Mouse (Mus musculus) kidney, postnatal 10 days (tissue): ENCODE measurements around the gene Rptor.

Experiments
- DNase-seq: peaks from one replicate; pipeline ENCODE4 v3.0.0; 2021; ENCODE audit warnings: mixed read lengths

Rptor gene

DNA sequence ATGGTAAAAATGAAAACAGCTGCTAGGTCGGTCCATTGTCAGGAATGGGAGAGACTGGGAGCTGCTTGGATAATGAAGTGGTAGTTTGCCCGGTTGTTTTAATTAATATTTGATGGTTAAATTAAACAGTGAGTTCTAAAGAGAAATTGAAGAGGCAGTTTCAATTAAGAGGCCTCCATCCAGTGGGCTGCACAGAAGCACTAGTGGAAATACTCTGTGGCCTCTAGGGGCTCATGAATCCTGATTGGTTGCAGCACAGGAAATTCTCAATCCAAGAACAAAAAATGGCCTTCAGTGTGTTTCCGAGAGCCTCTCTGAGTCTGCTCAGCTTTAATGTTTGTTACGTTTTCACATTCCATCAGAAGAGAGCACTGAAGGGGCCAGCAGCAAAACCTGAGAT lies 141.7 kb downstream of the Rptor start:
- DNase-seq = no peak

DNA sequence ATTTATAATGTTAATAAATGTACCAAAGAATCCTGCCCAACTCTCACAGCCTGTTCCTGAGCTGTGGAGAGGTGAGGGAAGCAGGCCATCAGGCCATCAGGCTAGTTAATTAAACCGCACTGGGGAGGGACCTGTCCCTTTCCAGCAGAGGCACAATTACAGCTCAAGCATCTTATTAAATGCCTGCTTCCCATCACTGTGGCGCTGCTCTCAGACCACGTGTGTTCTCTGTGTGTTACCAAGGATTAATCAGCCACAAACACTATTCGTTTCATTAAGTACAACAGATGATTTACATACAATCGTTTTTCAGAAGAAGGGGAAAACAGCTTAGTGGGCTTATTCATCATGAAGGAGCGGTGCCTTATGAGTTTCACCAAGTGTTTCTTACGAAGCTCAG lies 142.6 kb downstream of the Rptor start:
- DNase-seq = no peak

DNA sequence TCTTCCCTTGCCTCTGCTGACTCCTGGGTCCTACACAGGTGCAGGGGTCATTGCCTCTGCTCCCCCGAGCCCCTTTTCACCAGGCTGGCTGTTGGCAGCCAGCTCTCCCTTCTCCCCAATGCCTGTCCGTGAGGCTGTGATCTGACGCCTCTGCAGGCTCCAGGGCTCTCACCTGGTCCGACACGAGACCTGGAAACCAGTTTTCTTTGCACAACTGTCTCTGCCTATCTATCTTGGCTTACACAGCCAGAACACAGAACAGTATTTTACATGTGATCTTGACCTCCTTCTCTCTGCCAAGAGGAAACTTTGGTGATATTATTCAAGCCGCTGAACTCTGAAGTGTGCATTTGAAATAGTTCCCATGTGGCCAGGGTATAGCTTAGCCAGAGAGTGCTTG lies 151.8 kb downstream of the Rptor start:
- no peak for DNase-seq

DNA sequence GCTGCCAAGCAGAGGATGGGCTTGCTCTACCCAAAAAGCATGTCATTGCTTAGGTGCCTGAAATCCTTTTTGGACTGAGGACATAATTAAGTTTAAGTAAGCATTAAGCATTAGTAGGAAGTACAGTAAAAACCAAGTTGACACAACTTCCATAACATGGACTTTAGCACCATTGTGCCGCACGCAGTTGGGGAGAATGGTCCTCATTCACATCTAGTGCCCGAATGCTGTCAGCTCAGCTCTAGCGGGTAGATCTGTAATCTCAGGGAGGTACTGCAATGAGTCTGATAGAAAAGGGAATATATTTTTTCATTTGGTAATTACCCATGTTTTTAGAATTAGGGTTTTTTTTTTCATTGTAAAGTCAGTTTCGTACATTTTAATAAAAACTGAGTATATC lies 155.5 kb downstream of the Rptor start:
- DNase-seq = no peak

DNA sequence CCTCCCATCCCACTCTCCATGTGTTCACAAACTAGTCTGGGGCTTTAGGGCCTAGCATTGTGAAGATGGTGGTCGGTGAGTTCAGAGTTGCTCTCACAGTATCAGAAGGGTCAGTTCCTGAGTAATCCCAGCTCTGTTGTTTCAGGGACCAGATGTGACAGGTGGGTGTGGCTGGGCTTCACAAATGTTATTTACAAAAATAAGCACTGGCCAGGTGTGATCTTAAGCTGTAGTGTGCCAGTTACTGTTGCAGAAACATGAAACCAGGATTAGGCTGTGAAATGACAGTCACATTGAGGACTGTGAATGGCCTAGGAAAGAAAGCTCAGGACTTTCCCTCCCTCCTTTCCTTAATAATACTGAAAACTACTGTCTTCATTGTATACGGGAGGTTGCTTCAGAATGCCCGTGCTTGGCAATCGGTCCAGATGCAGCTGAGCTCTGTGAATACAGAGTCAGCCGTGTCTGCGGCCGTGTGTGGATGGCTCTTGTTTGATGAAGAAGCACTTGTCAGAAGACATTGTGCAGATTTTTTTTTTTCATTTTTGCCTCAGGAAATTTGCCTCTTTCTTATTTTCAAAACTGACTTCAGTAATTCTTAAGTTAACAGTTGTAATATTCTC lies 156.1 kb downstream of the Rptor start:
- DNase-seq = no peak

DNA sequence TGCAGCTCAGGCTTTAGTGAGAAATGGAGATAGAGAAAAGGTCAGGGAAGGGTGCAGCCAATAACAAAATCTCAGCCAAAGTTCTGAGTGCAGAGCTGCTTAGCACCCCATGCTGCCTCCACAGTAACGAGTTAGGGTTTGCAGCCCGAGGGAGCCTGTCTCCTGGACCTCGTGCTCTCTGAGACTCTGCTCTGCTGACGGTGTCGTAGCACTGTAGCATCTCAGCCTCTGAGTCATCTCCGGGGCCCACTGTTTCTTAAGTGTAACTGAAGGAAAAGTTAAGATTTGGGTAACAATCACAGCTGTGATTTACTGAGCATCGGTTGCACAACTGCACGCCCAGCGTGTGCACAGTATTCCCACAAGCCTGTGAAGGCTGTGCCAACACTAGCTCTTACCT lies 160.2 kb downstream of the Rptor start:
- DNase-seq = no peak

DNA sequence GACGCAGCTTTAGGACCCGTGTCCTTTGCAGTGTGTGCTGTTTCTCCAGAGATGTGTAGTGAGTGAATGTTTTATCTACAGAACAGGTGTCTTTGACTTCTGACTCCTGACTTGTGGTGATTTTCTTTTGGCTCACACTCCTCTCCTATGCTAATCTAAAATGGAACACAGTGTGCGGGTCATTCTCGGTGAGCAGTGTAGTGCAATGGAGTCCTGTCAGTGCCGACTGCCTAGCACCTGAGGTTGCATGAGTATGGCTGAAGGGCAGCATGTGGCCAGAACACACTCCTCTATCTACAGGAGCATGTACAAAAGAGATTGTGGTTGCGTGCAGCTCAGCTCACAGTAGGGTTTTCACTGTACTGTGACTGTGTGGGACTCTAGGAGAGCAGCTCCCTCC lies 163.3 kb downstream of the Rptor start:
- DNase-seq = no peak

DNA sequence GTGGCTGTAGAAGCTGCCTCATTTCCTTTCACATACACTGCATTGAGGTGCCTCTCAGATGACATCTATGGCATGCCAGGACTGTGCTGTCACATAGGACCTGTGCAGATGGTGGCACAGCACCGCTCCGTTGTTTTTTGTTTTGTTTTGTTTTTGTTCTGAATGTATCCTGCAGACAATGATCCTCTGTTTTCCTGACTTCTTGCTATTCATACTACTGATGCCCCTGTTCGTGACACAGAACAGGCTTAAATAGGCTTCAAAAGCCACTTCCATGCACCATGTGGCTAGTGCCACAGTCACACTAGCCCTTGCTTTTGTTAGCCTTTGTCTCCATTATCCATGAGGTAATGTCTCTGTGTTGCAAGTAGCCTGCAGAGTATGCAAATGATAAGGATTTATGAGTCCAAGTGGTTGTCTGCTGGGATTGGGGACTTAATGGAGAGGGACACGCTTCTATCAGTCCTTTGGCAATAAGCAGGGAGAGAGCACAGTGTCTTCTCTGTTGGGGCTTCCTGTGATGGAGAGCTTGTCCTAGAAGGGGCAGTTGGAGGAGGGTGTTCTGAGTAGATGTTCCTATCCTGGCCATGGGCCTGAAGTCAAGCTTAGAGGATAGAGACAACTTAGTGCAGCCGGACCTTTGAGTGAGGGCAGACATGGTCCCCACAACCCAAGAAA lies 164.2 kb downstream of the Rptor start:
- no peak for DNase-seq

DNA sequence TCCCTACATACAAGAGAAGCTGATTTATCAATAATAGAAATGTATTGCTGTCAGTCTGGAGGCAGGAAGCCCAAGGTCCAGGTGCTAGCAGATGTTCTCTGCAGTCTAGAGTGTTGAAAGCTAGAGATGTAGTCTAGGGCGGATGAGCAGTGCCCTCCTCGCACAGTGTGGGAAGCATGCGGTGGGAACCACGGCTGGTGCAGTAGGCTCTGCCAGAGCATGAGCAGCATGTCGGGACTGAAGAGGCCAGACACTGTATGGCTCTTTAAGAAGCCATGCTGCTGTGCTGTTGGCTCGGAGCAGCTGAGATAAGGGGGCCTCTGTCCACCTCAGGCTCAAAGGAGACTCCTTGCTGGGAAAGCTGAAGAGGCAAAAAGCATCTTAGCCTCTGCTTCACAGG lies 164.8 kb downstream of the Rptor start:
- DNase-seq = no peak

DNA sequence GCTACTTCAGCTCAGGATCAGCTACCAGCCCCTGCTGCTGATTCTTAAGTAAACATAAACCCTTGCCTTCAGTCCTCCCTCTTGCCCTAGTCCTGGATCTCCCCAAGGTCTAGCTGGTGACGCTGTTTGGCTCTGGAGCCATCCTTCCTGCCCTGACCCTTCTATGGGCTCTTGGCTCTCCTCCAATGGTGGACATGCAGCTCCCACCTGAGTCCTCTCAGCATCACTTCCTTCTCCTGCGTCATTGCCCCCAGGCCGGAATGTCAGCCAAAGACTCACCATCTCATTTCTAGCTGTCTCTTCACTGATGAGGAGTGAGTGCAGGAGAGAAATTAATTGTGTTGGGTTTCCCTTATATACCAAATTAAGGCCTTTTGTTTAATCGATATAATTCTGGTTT lies 165.8 kb downstream of the Rptor start:
- no peak for DNase-seq

DNA sequence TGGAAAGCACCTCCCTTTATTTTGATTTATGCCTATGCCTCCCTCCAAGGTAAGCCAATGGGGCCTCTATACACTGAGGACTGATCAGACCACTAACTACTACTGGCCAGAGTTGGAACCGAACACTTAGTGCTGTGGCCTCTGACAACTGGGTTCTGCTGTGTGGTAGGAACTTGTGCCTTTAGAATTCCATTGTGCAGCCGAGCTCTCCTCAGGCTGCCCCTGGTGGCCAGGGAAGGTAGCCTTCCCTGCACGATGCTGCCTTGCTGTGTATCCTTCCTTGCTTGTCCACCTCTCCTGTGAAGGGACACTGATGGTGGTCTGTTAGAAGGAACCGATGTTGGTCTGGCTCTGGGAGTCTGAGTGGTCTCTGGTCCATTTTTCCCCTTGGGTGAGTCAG lies 167.0 kb downstream of the Rptor start:
- no peak for DNase-seq

DNA sequence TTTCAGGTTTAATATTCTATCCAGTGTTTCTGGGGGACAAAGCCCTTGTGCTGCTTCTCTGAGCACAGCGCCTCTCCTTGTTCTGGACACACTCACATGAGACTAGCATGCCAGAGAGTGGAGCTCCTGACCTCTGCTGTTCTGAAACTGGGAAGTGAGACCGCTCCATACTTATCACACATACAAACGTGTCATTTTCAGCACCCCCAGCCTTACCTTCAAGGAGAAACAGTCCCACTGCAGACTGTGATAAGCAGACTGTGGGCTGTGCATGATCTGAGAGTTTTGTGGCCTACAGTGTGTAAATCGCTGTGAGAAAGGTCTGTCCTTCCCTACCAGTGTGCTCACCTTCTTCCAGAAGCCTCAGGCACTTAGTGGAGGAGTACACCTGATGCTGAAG lies 168.3 kb downstream of the Rptor start:
- no peak for DNase-seq

DNA sequence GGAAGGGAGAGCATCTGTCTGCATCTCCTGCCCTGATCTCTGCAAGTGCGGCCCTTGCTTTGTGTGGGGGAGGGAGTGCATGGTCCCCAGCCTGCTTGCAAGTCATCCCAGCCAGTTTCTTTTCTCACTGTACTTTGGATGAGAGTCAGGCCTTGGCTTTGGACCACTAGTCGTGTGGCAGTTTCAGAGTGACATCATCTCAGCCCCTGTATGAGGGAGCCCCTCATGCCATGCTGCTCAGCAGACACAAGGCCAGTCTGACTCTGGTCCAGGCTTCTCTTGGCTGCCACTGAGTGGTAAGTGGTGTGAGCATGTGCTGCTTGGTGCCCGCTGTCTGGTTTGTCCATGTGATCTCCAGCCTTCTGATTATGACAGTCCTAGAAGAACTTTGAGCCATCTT lies 170.2 kb downstream of the Rptor start:
- DNase-seq = no peak

DNA sequence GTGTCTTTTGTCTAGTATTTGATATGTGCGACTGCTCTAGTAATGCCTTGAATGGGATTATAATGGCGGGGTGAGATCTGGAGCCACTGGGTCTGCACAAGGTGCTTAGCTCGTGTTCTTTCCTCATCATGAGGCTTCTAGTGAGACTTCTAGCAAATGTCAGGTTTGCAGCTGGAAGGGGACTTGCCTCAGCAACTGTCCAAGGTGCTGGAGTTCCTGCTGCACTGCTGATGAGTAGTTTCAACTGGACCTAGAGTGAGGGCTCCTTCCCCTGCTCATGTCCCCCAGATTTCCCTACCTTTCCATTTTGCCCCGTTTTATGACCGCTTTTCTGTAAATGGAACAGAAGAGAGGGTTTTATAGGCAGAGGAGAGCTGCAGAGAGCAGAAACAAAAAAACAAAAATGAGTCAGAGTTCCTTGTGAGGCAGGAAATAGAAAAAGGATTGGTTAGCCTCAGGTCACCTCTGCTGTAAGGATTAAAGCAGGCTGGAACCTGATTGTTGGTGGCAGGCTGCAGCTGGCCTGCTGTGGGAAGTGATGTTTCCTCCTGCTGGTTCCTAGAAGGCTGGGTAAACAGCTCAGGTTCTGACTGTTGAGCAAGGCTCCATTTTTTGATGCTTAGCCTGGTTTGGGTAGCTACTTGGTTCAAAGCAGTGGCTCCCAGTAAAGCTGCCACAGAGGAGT lies 172.5 kb downstream of the Rptor start:
- no peak for DNase-seq

DNA sequence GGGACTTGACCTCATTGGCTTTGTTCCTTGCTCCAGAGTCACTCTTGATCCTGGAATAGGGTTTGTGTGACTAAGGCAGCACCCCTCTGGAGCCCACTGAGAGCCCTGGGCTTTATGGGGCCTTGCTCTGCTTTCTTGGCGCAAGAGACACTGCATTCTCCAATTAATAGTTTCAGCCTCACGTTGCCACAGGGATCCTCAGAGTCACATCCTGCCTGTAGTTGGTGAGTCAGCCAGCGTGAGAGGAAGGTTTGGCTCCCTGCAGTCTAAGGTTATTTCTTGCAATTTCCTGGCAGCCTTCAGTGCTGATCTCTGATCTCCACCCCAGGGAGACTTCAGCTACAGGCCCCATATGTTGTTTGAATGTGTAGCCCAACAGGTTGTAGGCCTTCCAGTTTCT lies 174.5 kb downstream of the Rptor start:
- DNase-seq = no peak

DNA sequence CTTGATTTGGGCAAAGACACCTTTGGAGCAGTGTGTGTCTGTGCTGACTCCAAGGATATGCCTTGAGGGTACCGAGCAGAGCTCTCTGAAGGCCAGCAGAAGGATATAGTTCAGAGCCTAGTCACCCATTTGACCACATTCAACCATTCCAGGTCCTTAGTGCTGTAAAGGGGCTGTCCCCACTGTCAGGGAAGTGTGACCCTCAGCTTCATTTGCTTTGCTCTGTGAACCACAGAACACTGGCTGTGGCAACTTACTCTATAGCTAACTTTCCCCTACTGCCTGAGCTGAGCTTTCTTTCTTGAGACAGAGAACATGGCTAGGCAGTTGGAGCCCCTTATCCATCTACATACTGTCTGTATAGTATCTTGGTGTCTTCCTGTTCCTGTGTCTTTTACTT lies 175.2 kb downstream of the Rptor start:
- no peak for DNase-seq

DNA sequence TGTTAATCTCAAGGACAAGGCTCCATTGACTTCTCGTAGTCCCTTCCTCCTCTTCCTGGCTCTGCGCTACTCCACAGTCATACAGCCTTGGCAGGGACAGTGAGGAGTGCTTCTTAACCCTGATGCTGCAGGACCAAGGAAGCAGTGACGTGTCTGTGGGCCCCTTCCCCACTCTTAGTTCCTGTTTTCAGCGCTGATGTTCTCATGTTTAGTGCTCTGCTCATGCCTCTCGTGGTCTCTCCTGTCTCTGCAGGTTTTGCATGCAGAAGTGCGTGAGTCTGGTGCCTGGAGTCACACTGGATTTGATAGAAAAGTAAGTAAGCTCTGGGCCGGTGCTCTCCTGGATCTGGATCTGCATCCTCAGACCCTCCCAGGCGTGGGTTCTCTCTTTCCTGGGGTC lies 177.6 kb downstream of the Rptor start:
- DNase-seq = no peak

DNA sequence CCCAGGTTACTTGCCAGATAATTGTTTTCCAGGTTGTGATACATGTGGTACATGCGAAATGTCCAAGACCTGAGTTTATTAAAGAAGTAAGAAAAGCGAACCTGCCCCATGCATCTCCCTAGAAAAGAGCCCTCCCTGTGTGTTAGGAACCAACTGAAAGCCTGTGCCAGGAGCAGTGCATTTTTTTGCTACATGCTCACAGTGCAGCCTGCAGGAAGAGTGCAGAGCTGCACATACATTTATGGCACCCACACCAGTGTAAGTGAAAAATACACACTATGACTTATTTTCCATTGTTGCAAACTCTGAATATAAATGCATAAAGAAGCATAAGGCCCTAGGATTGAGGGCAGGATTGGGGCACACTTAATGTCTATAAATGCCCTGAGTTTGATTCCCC lies 178.5 kb downstream of the Rptor start:
- no peak for DNase-seq

DNA sequence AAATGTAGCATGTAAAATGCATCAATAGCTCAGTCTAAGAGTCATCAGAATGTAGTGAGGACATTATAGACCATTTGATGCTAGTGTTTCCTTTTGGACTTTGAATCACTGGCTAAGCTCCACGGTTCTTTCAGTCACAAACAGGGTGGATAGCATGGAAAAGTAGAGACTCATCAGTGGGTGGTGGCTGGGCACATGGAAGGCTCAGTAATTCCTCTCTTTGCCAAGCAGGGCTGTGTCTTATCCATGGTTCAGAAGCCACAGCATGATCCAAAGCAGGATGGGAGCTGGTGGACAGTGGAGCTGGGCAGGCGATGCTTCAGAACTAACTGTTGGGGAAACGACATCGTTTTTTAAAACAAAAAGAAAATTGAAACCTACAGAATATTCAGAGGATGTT lies 179.0 kb downstream of the Rptor start:
- no peak for DNase-seq

DNA sequence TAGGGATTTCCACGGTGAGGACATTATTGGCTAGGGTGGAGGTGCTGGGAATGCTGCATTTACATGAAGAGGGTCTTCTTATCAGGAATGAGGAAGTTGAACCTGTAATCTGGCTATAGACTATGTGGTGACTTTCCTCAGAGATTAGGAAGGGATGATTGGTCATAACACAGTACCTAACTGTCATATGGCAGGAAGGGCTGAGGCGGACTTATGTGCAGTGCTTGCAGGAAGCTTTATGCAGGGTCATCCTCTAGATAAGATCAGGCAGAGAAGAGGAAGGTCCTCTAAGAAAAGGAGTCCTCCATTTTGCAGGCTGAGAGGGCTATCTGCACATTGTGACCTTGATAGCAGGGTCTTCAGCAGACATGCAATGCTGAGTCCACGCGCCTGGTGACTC lies 180.9 kb downstream of the Rptor start:
- no peak for DNase-seq

DNA sequence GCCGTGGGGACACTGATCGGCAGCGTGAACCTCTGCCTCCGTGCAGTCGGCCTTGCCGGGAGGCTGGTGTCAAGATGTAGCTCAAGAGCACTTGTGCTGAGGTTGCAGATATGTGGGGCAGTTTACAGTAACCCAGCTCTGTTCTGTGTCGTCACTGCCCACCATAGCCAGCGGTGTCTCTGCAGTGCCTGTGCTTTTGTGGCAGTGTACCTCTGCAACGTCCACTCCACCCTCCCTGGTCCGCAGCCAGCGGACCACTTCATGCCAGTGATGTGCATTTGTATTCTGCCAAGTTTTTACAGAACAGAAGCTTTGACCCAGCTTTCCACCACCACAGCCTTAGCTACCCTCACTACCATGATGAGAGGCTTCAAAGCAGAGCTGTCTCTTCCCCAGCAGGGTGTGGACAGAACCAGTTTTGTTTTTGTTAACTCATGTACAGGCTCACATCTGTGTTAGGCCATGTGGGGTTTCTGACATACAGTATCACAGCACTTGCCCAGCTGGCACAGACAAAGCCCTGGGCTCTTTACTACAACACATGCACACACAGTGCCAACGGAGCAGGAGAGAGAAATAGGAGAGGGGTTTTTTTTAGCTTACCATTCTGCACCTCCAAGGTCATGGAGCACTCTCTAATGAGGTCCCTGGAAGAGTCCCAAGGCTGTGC lies 182.1 kb downstream of the Rptor start:
- DNase-seq = no peak

DNA sequence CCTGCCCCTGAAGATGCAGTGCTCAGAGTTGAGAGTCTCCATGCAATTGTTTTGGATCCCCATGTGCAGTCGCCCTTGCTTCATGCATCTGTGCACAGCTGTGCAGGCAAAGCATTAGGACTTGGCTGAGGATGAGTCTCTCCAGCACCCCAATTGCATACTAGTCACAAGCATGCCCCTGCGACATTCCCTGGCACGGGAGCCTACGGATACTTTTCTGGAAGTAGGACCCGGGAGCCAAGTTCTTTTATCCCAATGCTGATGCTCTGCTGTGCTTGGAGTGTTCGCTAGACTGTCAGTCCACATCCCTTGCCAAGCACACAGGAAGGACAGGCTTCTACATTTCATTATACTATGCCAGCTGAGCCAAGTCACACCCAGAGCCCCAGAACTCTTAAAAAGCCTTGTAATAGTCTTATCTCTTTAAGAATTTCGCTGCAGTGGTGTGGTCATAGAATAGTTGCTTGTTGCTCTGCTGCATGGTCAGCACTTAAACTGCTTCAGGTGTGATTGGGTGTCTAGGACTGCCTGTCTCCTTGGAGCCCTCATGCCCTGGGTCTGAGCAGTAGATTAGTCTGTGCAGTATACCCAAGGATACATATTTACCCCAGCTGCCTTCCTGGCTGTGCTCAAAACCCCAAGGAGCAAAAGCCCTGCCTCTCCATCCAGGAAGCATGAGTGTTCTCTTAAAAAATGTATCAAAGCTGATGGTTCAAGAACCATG lies 183.1 kb downstream of the Rptor start:
- DNase-seq = no peak

DNA sequence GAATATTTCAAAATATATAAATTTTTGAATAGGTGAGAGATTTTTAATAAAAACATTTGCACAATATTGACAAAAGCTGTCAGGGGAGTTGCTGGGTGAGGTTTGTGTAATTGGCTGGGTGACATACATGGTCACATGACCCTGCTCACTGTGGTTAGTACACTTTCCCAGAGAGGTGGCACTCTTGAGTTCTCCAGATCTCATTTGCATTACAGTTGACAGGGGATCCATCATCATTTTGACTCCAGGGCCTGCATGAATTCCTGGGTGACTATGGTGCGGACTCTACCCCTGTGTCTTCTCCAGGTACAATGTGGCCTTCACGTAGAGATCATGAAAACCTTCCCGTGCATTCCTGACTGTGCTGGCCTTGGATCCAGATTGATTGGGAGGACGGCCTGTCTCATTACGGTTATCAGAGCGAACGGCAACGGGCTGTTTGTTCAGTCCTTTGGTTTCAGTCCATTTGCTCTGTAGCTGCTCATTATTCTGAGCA lies 183.7 kb downstream of the Rptor start:
- DNase-seq = no peak
